Mouse (Mus musculus) heart, postnatal 4 days (tissue): ENCODE results near the gene Cptp. TPM values are rescaled to one million over a fixed set of nuclear protein-coding genes. Genes with fewer than 3 reads are reported as not detected.

ENCODE experiments used
- DNase-seq: peaks from one replicate; pipeline ENCODE4 v3.0.0; 2021
- microRNA-seq, 2 experiments: library from miRNA; unstranded; fragments of <30 nt; microRNA quantifications; one replicate each; pipeline ENCODE4 v1.2.0; 2021 to 2022
- total RNA-seq, 2 experiments: library from RNA; stranded (reverse); gene quantifications; 2 replicates each; pipeline ENCODE4 v1.2.3; 2021

The Cptp gene
- total RNA-seq, 2 experiments from 2014 or later = 6.6 to 11.2 TPM

DNA sequence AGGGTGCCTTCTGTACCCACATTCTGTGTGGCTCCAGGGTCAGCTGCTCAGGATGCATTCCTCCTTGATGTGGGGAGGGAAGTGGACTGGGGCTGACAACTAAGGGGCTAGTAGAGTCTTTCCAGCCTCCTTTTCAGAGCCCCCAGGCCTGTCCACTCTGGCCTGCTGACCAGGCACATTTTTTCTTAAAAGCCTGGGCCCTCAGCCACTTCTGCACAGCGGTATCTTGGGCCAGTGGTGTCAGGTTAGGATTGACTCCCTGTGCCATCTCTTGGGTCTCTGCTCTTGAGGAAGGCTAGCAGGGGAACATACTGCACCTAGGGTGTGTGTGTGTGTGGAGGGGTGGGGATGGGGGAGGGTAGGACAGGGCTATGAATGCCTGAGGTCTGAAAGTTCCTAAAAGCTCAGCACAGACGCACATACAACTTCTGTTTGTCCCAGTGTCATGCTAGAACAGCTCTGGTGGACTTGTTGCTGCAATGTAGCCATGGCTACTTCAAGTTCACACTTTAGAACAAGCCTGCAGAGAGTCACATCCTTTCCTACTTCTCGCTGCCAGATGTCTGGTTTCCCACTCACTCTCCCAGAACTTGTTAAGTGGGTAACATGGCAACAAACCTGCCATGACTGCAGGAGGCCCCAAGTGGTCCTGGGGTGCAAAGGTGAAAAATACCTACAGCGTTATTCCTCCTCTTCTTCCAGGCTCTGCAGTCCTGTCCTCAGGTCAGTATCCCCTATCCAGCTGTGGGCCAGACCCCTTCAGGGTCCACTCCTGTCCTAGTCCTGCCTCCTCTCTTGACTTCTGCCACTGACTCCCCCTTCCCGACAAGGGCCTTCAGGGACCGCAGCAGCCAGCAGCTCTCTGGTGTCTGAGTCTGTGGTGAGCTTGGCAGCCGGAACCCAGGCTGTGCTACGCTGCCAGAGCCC, 28.9 kb downstream of the Cptp start:
- no peak for DNase-seq

- peak; percentile 90 for DNase-seq
Measured at GRCm38 (mm10) chr4:155839483-155839910, 29.7 kb downstream of the Cptp start, which contains the start of gene Mxra8. Mxra8 (plus strand) TSS chr4:155839680.

- peak; percentile 52 for DNase-seq
Measured at GRCm38 (mm10) chr4:155838187-155839153, 30.8 kb downstream of the Cptp start.

- peak; percentile 62 for DNase-seq
Measured at GRCm38 (mm10) chr4:155837404-155838010, 31.7 kb downstream of the Cptp start.

DNA sequence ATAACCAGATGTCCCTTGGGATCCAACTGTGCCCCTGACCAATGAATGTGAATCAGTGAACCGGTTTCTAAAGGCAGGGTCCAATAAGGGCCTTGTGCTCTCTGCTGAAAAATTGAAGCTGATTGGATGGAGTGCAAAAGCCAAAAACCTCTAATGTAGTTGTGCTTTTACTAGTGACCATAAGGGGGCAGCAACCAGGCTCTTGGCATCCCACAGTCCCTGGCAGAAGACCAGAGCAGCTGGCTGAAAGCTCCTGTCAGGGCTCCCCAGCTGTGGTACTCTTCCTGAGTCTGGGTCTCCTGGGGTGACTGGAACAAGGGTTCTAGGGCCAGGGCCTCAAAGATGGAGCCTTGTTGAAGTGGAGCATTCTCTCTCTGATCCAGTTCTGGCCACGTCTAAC, 35.4 kb downstream of the Cptp start:
- peak; percentile 92 for DNase-seq

GRCm38 (mm10) chr4:155833234-155833633, 36.0 kb downstream of the Cptp start:
- DNase-seq = no peak

- DNase-seq = no peak
Measured at GRCm38 (mm10) chr4:155832321-155832720, 36.9 kb downstream of the Cptp start.

GRCm38 (mm10) chr4:155831831-155832230, 37.4 kb downstream of the Cptp start:
- no peak for DNase-seq

- DNase-seq = peak; percentile 98
Measured at GRCm38 (mm10) chr4:155831205-155831766, 38.0 kb downstream of the Cptp start, which contains the start of gene Aurkaip1. Aurkaip1 (plus strand) TSS chr4:155831272.

GRCm38 (mm10) chr4:155830596-155830995, 38.6 kb downstream of the Cptp start:
- DNase-seq = no peak

- DNase-seq = no peak
Measured at GRCm38 (mm10) chr4:155829866-155830265, 39.4 kb downstream of the Cptp start.

DNA sequence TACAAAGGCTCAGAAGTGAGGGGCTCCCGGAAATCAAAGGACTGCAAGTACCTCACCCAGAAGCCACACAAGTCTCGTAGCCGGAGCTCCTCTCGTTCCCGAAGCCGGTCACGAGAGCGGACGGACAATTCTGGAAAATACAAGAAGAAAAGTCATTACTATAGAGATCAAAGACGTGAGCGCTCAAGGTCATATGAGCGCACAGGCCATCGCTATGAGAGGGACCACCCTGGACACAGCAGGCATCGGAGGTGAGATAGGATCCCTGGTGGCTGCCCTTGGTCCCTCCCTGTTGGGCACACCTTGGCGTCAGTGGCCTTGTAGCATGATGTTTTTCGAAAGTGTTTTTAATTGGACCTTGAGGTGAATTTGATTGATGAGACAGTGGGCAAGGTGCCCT, 45.8 kb downstream of the Cptp start:
- no peak for DNase-seq

DNA sequence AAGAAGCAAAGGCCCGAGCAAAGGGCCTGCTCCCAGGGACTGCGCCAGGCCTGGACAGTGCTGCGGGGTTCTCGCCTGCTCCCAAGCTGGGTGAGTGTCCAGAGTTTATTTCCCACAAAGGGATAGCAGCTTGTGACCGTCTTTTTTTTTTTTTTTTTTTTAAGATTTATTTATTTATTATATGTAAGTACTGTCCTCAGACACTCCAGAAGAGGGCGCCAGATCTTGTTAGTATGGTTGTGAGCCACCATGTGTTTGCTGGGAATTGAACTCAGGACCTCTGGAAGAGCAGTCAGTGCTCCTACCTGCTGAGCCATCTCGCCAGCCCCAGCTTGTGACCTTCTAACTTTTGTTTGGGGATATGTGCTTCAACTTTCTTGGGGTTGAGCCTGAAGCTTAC, 48.2 kb downstream of the Cptp start:
- peak; percentile 51 for DNase-seq

GRCm38 (mm10) chr4:155817533-155817932, 51.7 kb downstream of the Cptp start:
- DNase-seq = no peak

Small RNAs within 50 kb of the gene (microRNA-seq; reads per million reads assigned to microRNA genes)
- 0 reads per million in 2 experiments for gene Gm22991

Other genes with a start within 250 kb of the Cptp start
- gene Cdk11b, start 244.6 kb downstream of the Cptp start, total RNA-seq = 10 to 100 TPM; 30.1 to 32.3 TPM
- not detected for gene Gm10563, start 224.0 kb downstream of the Cptp start, total RNA-seq
- 10 to 100 TPM; 32.3 to 33.1 TPM for gene Mmp23, start 216.1 kb downstream of the Cptp start, total RNA-seq
- gene Mib2, start 200.2 kb downstream of the Cptp start, total RNA-seq = 10 to 100 TPM; 15.9 to 17.7 TPM
- gene Fndc10, start 175.1 kb downstream of the Cptp start, total RNA-seq = 1 to 10 TPM; 3.5 to 4.7 TPM
- 10 to 100 TPM; 60.3 to 64.9 TPM for gene Ssu72, start 164.6 kb downstream of the Cptp start, total RNA-seq
- gene Tmem240, start 134.6 kb downstream of the Cptp start, total RNA-seq = under 1 TPM; 0.36 to 0.43 TPM
- gene Atad3a, start 108.3 kb downstream of the Cptp start, total RNA-seq = 10 to 100 TPM; 82.7 to 89.7 TPM
- gene Vwa1, start 94.7 kb downstream of the Cptp start, total RNA-seq = 10 to 100 TPM; 11.5 to 12.5 TPM
- gene Tmem88b, start 83.6 kb downstream of the Cptp start, total RNA-seq = 1 to 10 TPM; 4.6 to 4.9 TPM
- not detected for gene Ankrd65, start 79.0 kb downstream of the Cptp start, total RNA-seq
- 10 to 100 TPM; 78.1 to 95.5 TPM for gene Mrpl20, start 66.6 kb downstream of the Cptp start, total RNA-seq
- 10 to 100 TPM; 58.2 to 59.4 TPM for gene Ccnl2, start 57.0 kb downstream of the Cptp start, total RNA-seq
- 10 to 100 TPM; 78.9 to 84.2 TPM for gene Aurkaip1, start 38.2 kb downstream of the Cptp start, total RNA-seq
- 10 to 100 TPM; 49.4 to 49.5 TPM for gene Mxra8, start 29.8 kb downstream of the Cptp start, total RNA-seq
- 10 to 100 TPM; 32.8 to 33.2 TPM for gene Dvl1, start 22.0 kb downstream of the Cptp start, total RNA-seq
- under 1 TPM; 0.14 to 0.20 TPM for gene Tas1r3, start 6.1 kb downstream of the Cptp start, total RNA-seq
- gene Ints11, start 106 bp upstream of the Cptp start, total RNA-seq = 10 to 100 TPM; 16.0 to 19.2 TPM
- gene Pusl1, start 22.3 kb upstream of the Cptp start, total RNA-seq = 10 to 100 TPM; 18.3 to 23.1 TPM
- 10 to 100 TPM; 16.9 to 21.4 TPM for gene Acap3, start 22.4 kb upstream of the Cptp start, total RNA-seq
- 10 to 100 TPM; 72.4 to 81.4 TPM for gene Ube2j2, start 74.4 kb upstream of the Cptp start, total RNA-seq
- 10 to 100 TPM; 14.7 to 15.2 TPM for gene C1qtnf12, start 92.9 kb upstream of the Cptp start, total RNA-seq
- gene B3galt6, start 123.2 kb upstream of the Cptp start, total RNA-seq = 1 to 10 TPM; 4.1 to 4.5 TPM
- gene Sdf4, start 123.4 kb upstream of the Cptp start, total RNA-seq = 100 to 1,000 TPM; 107 to 109 TPM
- gene Tnfrsf4, start 144.4 kb upstream of the Cptp start, total RNA-seq = under 1 TPM; 0.34 to 0.62 TPM
- gene Tnfrsf18, start 156.7 kb upstream of the Cptp start, total RNA-seq = under 1 TPM in 1 of 2 experiments, not detected in 1; 0.29 TPM
- gene Ttll10, start 190.0 kb upstream of the Cptp start, total RNA-seq = under 1 TPM; 0.16 to 0.55 TPM
- gene 9430015G10Rik, start 240.5 kb upstream of the Cptp start, total RNA-seq = 1 to 10 TPM; 7.3 to 9.4 TPM